Mouse (Mus musculus): ENCODE measurements around the gene Borcs6. TPM values are rescaled to one million over a fixed set of nuclear protein-coding genes. Genes with fewer than 3 reads are reported as not detected.

Gene Borcs6
- polyA plus RNA-seq, 1 experiment from 2014 or later, result 6.6 TPM

GRCm38 (mm10) chr11:69099915-69100345 is 40.4 kb downstream of the Borcs6 start:
- Histone ChIP-seq H3K4me2 (replicated peaks; ENCODE audit: low read depth, low read length) (peak overlapping the region; percentile 96), H3K4me3 (ENCODE audit: low read length) (peak overlapping the region; percentile 51), H3K27ac (ENCODE audit: low read depth, low read length) (peak overlapping the region; percentile 88), H3K27me3 (ENCODE audit: control insufficient read depth, insufficient read depth, low read length) (no peaks in the 10 kb centered on the region), H3K36me3 (ENCODE audit: control insufficient read depth, insufficient read depth, low read length) (peaks cover 44% of the 10 kb centered on the region), H3K4me1 (ENCODE audit: control insufficient read depth, insufficient read depth, low read length) (peaks cover 48% of the 10 kb centered on the region), H3K9ac (ENCODE audit: low read depth, low read length) (peak overlapping the region; percentile 67), H3K9me3 (ENCODE audit: control insufficient read depth, low read length) (no peaks in the 10 kb centered on the region)
- peak; percentile 22; the same call in 1 of the 2 replicates for ATAC-seq (ENCODE audit: low FRiP score, low TSS enrichment)
- 1% methylated on average over 23 of the region's 23 CpGs for WGBS

- 92% methylated on average over 20 of the region's 20 CpGs for WGBS
- Histone ChIP-seq H3K9me3 (ENCODE audit: control insufficient read depth, low read length) (no peaks in the 10 kb centered on the region), H3K4me3 (ENCODE audit: low read length) (no peak overlapping the region; the same call in 1 of the 2 replicates)
These were observed 41.3 kb downstream of the Borcs6 start for GRCm38 (mm10) chr11:69100639-69101360.

GRCm38 (mm10) chr11:69101604-69102402 is 42.3 kb downstream of the Borcs6 start:
- Histone ChIP-seq H3K9me3 (ENCODE audit: control insufficient read depth, low read length) (no peaks in the 10 kb centered on the region), H3K4me2 (replicated peaks; ENCODE audit: low read depth, low read length) (no peak overlapping the region), H3K9ac (ENCODE audit: low read depth, low read length) (no peak overlapping the region), H3K4me3 (ENCODE audit: low read length) (no peak overlapping the region), H3K4me1 (ENCODE audit: control insufficient read depth, insufficient read depth, low read length) (peaks cover 37% of the 10 kb centered on the region), H3K27ac (ENCODE audit: low read depth, low read length) (no peak overlapping the region), H3K36me3 (ENCODE audit: control insufficient read depth, insufficient read depth, low read length) (peaks cover 59% of the 10 kb centered on the region), H3K27me3 (ENCODE audit: control insufficient read depth, insufficient read depth, low read length) (no peaks in the 10 kb centered on the region)
- 93% methylated on average over 20 of the region's 21 CpGs for WGBS
- ATAC-seq (ENCODE audit: low FRiP score, low TSS enrichment), result no peak

More at GRCm38 (mm10) chr11:69100639-69101360, 41.3 kb downstream of the Borcs6 start:
- Histone ChIP-seq H3K27me3 (ENCODE audit: control insufficient read depth, insufficient read depth, low read length) (no peaks in the 10 kb centered on the region), H3K9ac (ENCODE audit: low read depth, low read length) (peak overlapping the region; percentile 46; the same call in 1 of the 2 replicates), H3K4me2 (replicated peaks; ENCODE audit: low read depth, low read length) (peak overlapping the region; percentile 96; the same call in 1 of the 2 replicates), H3K4me1 (ENCODE audit: control insufficient read depth, insufficient read depth, low read length) (peaks cover 47% of the 10 kb centered on the region), H3K36me3 (ENCODE audit: control insufficient read depth, insufficient read depth, low read length) (peaks cover 53% of the 10 kb centered on the region), H3K27ac (ENCODE audit: low read depth, low read length) (no peak overlapping the region)
- no peak for ATAC-seq (ENCODE audit: low FRiP score, low TSS enrichment)

GRCm38 (mm10) chr11:69102403-69102725 is 42.8 kb downstream of the Borcs6 start:
- Histone ChIP-seq H3K4me1 (ENCODE audit: control insufficient read depth, insufficient read depth, low read length) (peaks cover 31% of the 10 kb centered on the region), H3K27ac (ENCODE audit: low read depth, low read length) (no peak overlapping the region), H3K4me3 (ENCODE audit: low read length) (no peak overlapping the region), H3K9ac (ENCODE audit: low read depth, low read length) (no peak overlapping the region), H3K36me3 (ENCODE audit: control insufficient read depth, insufficient read depth, low read length) (peaks cover 65% of the 10 kb centered on the region), H3K27me3 (ENCODE audit: control insufficient read depth, insufficient read depth, low read length) (no peaks in the 10 kb centered on the region), H3K9me3 (ENCODE audit: control insufficient read depth, low read length) (no peaks in the 10 kb centered on the region), H3K4me2 (replicated peaks; ENCODE audit: low read depth, low read length) (no peak overlapping the region)
- WGBS, result 91% methylated on average over 7 of the region's 7 CpGs
- no peak for ATAC-seq (ENCODE audit: low FRiP score, low TSS enrichment)

GRCm38 (mm10) chr11:69103121-69103520 is 43.6 kb downstream of the Borcs6 start:
- Histone ChIP-seq H3K4me3 (ENCODE audit: low read length) (no peak overlapping the region), H3K27ac (ENCODE audit: low read depth, low read length) (no peak overlapping the region), H3K4me2 (replicated peaks; ENCODE audit: low read depth, low read length) (no peak overlapping the region), H3K36me3 (ENCODE audit: control insufficient read depth, insufficient read depth, low read length) (peaks cover 72% of the 10 kb centered on the region), H3K9ac (ENCODE audit: low read depth, low read length) (no peak overlapping the region), H3K4me1 (ENCODE audit: control insufficient read depth, insufficient read depth, low read length) (peaks cover 24% of the 10 kb centered on the region), H3K9me3 (ENCODE audit: control insufficient read depth, low read length) (no peaks in the 10 kb centered on the region), H3K27me3 (ENCODE audit: control insufficient read depth, insufficient read depth, low read length) (no peaks in the 10 kb centered on the region)
- WGBS, result 96% methylated on average over 14 of the region's 14 CpGs
- ATAC-seq (ENCODE audit: low FRiP score, low TSS enrichment), result no peak

- peaks cover 78% of the 10 kb centered on the region for H3K36me3 ChIP-seq (ENCODE audit: control insufficient read depth, insufficient read depth, low read length)
- WGBS, result 91% methylated on average over 15 of the region's 15 CpGs
These were observed 44.3 kb downstream of the Borcs6 start for GRCm38 (mm10) chr11:69103531-69104435.

GRCm38 (mm10) chr11:69104487-69104886 is 45.0 kb downstream of the Borcs6 start:
- H3K27ac ChIP-seq (ENCODE audit: low read depth, low read length), result no peak overlapping the region
- no peaks in the 10 kb centered on the region for H3K27me3 ChIP-seq (ENCODE audit: control insufficient read depth, insufficient read depth, low read length)
- WGBS, result 85% methylated on average over 14 of the region's 14 CpGs
- peaks cover 12% of the 10 kb centered on the region for H3K4me1 ChIP-seq (ENCODE audit: control insufficient read depth, insufficient read depth, low read length)
- no peak overlapping the region for H3K4me3 ChIP-seq (ENCODE audit: low read length)
- no peak overlapping the region for H3K9ac ChIP-seq (ENCODE audit: low read depth, low read length)
- peaks cover 84% of the 10 kb centered on the region for H3K36me3 ChIP-seq (ENCODE audit: control insufficient read depth, insufficient read depth, low read length)
- no peak overlapping the region for H3K4me2 ChIP-seq (replicated peaks; ENCODE audit: low read depth, low read length)
- ATAC-seq (ENCODE audit: low FRiP score, low TSS enrichment), result no peak
- no peaks in the 10 kb centered on the region for H3K9me3 ChIP-seq (ENCODE audit: control insufficient read depth, low read length)

More at GRCm38 (mm10) chr11:69103531-69104435, 44.3 kb downstream of the Borcs6 start:
- Histone ChIP-seq H3K9ac (ENCODE audit: low read depth, low read length) (no peak overlapping the region), H3K27ac (ENCODE audit: low read depth, low read length) (no peak overlapping the region), H3K27me3 (ENCODE audit: control insufficient read depth, insufficient read depth, low read length) (no peaks in the 10 kb centered on the region), H3K4me3 (ENCODE audit: low read length) (no peak overlapping the region), H3K9me3 (ENCODE audit: control insufficient read depth, low read length) (no peaks in the 10 kb centered on the region), H3K4me1 (ENCODE audit: control insufficient read depth, insufficient read depth, low read length) (peaks cover 17% of the 10 kb centered on the region), H3K4me2 (replicated peaks; ENCODE audit: low read depth, low read length) (no peak overlapping the region)
- no peak for ATAC-seq (ENCODE audit: low FRiP score, low TSS enrichment)

GRCm38 (mm10) chr11:69105227-69105626 is 45.7 kb downstream of the Borcs6 start:
- 90% methylated on average over 6 of the region's 6 CpGs for WGBS
- Histone ChIP-seq H3K9me3 (ENCODE audit: control insufficient read depth, low read length) (no peaks in the 10 kb centered on the region), H3K4me2 (replicated peaks; ENCODE audit: low read depth, low read length) (no peak overlapping the region), H3K36me3 (ENCODE audit: control insufficient read depth, insufficient read depth, low read length) (peaks cover 84% of the 10 kb centered on the region), H3K27me3 (ENCODE audit: control insufficient read depth, insufficient read depth, low read length) (no peaks in the 10 kb centered on the region), H3K9ac (ENCODE audit: low read depth, low read length) (no peak overlapping the region), H3K4me1 (ENCODE audit: control insufficient read depth, insufficient read depth, low read length) (peaks cover 6% of the 10 kb centered on the region), H3K4me3 (ENCODE audit: low read length) (no peak overlapping the region), H3K27ac (ENCODE audit: low read depth, low read length) (no peak overlapping the region)
- no peak for ATAC-seq (ENCODE audit: low FRiP score, low TSS enrichment)

Measured in kidney, embryonic 14.5 days (tissue).